Mouse (Mus musculus) lung, postnatal 14 days (tissue): ENCODE results near the gene Zfp108.
A peak's percentile ranks its signal among the peaks of the same experiment; 100 is the strongest.
"Not testable (repeated sequence)": the region's sequence is repeated elsewhere in the genome, so short reads cannot be mapped to it uniquely, and the experiment has no call there.

Experiments used
- DNase-seq: peaks from one replicate; pipeline ENCODE4 v3.0.0; 2021

Gene Zfp108

GRCm38 (mm10) chr7:24254633-24255474 is at the start of gene Zfp108:
Gene Zfp108, plus strand, starts transcription at chr7:24254794.
- DNase-seq, result peak; percentile 81

DNA sequence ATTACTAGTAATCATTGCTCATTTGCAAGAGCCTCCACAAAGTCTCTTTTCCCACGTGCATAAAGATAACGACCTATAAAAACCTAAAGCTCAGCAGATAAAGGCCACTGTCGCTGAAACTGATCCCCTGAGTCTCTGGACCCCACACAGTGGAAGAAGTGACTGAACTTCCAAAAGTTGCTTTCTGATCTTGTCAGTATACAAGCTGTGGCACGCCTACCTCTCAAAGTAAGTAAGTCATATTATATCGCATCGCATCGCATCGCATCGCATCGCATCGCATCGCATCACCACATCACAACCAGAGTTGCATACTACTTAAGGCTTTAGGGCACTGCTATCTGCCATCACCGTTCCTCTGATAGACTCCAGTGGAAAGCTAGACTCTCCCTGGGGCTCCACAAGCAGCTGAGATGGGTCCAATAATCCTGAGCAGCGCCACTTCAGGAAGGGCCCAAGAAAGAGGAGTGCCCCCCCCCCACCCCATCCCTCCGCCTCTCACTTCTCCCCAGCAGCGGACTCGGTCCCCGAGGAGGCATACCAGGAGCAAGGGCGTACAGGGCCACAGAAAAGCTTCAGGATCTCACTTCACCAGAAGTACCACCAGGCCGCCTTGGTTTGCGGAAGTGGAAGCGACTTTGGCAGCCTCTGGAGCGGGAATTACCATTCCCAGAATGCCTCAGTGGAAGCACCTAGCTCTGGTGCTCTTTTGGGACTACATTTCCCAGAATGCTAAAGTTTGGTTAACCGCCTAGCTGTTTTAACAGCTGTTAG is 46.9 kb upstream of the Zfp108 start:
- DNase-seq, result peak; percentile 62

DNA sequence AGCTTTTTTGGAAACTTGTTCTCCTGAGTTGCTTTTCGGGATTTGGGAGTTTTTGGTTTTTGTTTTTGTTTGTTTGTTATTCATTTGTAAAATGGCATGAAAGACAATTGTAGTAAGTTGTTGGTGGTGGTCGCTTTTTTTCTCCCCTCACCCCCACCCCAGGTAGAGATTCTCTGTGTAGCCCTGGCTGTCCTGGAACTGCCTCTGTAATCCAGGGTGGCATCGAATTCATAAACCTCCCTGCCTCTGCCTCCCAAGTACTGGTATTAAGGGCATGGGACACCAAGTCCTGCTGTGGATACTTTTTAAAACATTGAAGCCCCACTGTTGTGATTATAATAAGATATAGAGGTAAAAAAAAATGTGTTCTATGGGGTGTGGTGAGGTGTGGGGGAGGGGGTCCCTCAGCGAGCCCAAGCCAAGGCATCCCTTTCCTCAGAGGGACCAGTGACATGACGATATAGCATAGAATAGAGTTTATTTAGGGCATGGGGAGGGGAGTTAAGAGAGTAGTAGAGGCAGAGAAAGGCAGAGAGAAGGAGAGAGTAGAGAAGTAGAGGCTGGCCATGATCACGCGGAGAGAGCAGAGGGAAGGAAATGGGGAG is 46.2 kb upstream of the Zfp108 start:
- DNase-seq, result no peak

DNA sequence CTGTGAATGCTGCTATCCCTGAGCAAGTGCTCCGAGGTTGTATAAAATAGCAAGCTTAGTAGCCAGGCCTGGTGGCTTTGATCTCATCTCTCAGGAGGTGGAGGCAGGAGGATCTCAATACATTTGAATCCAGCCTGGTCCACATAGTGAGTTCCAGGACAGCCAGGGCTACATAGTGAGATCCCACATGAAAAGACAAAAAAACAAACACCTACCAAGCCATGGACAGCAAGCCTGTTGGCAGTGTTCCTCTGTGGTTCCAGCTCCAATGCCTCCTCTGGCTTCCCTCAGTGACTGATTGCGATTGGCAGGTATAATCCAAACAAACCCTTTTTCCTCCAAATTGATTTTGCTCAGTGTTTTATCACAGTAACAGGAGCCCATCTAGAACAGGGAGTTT is 44.3 kb upstream of the Zfp108 start:
- DNase-seq, result no peak

DNA sequence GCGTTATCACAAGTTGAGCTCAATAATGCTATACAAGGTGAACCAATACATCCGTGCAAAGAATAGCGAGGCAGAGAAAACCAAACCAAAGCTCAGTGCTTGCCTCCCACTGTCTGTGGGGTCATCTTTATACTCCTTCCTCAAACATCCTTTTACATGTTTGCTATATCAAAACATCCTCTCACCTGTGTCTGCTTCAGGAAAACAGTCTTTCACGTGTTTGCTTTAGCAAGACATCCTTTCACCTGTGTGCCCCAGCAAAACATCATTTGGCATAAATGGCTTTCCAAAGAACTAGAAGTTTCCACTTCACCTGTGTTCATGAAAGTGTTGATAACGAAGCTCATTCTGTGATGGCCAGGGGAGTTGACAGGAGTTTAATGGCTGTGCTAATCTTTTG is 43.3 kb upstream of the Zfp108 start, which contains the start of gene Zfp111:
Zfp111 (minus strand) TSS at position 101 of the 400 bp plus-strand sequence.
- DNase-seq, result no peak

- peak; percentile 56 for DNase-seq
Observed at GRCm38 (mm10) chr7:24237040-24237791, 17.4 kb upstream of the Zfp108 start, which contains the start of gene Zfp109. Gene Zfp109, minus strand, starts transcription at chr7:24237560.

DNA sequence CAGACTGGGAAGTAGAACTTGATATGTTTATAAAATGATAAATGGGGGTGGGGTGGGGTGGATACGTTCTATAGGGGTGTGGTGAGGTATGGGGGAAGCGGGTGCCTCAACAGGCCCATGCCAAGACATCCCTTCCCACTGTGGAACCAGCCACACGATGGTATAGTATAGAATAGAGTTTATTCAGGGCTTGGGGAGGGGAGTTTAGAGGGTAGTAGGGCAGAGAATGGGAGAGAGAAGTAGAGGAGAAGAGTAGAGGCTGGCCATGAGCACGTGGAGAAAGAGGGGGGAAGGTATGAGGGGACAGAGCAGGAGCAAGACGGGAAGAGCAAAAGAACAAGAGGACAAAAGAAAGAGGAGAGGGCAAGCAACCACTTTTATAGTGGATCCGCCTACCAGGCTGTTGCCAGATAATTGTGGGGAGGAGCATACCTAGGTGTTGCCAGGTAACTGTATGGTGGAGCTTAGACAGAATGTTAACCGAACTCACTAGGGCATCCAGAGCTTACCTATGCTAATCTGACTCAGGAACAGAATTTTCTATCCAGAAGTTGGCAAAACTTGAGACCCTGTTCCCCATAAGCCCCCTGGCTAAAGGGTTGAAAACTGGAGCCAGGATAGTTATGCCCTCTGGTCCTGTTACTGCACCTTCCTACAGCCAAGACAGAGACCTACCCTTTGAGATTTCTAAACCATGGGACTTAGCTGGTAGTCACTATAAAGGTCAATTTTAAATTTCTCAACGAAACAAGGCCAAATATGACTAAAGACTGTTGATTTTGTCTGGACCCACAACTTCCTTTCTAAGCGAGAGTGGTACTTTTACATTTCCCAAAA is 597 bp upstream of the Zfp108 start:
- no peak for DNase-seq

DNA sequence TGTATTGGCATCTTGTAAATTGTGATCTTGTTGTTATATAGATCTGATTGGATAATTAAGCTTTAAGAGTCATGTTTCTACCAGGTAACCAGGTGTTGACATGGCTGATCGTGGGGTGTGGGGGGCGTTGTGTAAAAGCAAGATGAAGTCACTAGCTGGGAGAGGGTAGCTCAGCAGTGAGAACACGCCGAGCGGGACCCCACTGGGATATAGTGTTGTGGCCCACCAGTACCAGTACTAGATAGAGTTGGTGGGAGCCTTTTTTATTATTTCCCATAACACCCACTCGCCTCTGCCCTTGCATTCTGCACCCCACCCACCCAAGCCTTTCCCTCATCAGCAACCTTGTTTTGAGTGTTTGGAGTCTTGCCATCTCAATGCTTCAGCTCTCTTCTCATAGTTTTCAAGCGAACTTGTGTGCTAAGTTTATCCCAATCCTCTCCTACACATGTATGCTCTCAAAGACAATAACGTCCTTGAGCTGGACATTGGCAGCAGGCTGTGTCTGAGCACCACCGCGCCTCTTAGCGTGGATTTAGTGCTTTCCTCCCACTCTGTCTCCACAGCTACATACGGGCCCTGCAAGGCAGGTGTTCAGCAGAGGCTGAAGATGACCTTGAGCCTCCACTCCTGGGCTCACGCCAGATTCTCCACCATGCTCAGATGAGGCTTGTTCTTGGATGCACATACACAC is 4.9 kb downstream of the Zfp108 start:
- no peak for DNase-seq

DNA sequence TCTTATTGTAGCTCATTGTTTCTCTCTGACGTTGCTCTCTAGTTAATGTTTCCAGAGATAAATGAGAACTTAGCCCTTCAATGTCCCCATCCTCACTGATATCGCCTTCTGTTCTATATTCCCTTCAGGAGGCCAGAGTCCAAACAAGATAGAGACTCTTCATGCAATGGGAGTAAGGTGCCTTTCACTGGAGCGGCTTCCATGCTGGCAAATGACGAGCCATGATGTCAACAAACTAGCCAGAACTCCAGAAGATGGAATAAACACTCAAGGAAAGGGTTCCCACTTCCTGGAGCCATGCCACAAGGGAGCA is 5.4 kb downstream of the Zfp108 start:
- DNase-seq, result no peak

- no peak for DNase-seq
Observed at GRCm38 (mm10) chr7:24268176-24269155, 13.9 kb downstream of the Zfp108 start.

- no peak for DNase-seq
Observed at GRCm38 (mm10) chr7:24269256-24269655, 14.7 kb downstream of the Zfp108 start.

DNA sequence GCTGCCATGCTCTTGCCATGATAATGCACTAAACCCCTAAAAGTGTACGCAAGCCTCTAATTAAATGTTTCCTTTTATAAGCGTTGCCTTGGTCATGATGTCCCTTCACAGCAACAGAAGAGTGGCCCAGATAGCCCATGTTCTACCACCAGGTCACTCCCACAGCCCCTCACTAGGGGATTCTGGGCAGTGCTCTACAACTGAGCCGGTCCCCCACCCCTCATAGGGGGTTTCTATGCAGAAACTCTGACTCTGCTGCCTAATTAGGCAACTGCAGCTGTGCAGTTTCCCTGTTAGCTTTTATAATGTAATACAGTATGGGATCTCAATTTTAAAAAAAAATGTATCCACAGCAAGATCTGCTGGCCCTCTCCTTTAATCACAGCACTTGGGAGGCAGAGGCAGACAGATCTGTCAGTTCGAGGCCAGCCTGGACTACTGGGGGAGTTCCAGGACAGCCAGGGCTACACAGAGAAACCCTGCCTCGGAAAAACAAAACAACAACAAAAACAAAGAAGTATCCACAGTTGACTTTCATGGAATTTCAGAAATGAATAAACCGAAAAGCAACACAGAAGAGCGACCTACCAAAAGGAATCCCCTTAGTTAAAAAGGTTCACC is 15.2 kb downstream of the Zfp108 start:
- no peak for DNase-seq

GRCm38 (mm10) chr7:24270288-24270672 is 15.7 kb downstream of the Zfp108 start, which contains the start of gene Zfp93:
Gene Zfp93, plus strand, starts transcription at chr7:24270420.
- DNase-seq, result peak; percentile 70

DNA sequence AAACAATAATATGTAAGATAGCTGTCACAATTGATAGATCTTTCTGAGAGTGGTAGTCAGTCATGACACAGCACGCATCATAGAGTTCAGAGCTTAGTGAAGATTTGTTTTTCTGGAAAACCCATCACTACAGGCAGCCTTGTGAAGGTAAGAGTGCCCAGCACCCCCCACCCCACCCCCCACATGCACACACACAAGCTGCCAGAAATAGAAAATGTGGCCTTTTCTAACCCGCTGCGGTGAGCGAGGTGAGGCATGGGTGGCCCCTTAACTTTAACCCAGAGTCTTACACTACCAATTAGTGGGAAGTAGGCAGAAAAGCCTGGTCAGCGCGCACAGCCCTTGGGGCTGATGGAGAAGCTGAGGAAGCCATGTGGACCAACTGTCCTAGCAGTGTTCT is 16.6 kb downstream of the Zfp108 start:
- DNase-seq, result no peak

DNA sequence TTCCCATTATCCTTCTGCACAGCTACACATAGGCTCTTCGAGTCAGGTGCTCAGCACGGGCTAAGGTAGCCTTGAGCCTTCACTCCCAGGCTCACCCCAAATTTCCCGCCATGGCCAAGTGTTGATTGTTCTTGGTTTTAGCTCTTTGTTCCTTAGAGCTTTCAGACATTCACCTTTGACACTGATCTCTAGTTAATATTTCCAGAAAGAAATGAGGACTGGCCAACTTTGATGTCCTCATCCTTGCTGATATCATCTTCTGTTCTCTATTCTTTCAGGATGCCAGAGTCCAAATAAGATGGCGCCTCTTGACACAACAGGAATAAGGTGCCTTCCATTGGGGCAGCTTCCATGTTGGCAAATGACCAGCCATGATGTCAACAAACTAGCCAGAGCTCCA is 19.9 kb downstream of the Zfp108 start:
- no peak for DNase-seq

DNA sequence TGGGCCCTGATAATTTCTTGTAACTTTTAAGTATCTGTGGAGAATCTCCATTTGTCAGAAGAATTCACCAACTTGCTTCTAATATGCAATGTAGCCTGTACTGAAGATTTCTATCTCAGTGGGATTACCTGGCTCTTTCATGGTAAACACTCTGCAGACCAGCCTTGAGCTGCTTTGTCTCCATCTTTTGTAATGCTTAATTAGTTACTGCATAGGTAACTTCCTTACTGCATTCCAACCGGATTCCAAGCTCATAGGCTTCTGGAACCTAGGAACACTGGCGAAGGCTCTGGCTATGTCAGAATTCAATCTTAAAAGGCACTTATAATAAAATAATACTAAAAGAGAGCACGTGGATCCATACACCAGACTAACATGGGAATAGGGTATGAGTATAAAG is 24.2 kb downstream of the Zfp108 start:
- DNase-seq, result not testable (repeated sequence)

DNA sequence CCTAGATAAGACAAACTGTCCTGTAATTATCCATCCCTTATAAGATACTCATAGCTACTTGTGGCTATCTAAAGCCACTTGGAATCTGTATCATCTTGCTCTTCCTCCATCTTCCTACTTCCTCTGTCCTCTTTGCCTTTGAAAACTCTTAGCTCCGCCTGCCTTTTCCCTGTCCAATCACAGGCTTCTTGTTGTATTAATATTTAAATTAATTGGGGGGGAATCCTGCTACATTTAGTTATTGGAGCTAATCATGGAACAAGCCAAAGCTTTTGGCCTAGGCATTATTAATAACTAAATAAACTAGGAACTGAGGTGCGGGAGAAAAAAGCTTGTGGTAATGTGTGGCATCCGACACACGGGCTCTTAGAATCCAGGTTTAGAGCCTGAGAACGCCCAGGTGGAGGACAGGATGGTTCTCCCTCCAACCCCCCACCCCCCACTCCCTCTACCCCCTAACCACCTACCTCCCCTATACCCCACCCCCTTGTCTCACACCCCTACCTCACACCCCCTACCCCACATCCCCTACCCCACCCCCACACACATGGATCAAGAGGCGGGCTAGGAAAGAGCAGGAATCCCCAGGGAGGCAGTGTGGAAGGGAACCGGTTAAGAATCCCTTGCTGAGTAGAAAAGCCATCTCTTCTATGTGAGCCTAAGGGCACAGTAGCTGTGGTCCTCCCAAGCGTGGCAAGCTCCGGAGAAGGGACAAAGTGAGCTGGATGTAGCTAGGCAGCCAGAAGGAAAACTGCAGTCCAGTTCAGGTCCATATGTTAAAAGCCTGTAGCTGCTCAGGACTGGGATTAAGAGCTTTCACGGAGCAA is 25.6 kb downstream of the Zfp108 start:
- DNase-seq, result no peak

DNA sequence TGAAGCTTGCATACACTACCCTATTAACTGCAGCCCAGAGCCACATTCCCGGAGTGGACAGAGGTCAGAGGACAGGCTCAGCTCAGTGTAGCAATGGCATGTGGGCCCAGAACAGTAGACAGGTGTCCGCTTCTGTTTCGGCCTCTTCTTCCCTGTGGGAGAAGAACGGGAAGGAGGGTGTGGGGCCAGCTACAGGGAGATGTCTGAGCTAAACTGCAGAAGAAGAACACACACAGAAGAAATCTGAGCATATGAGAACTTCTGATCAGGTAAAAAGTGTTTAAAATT is 26.2 kb downstream of the Zfp108 start:
- DNase-seq, result no peak

GRCm38 (mm10) chr7:24286090-24286489 is 31.5 kb downstream of the Zfp108 start:
- no peak for DNase-seq
